Mouse (Mus musculus) ES-Bruce4 (cell line): ENCODE measurements at regions not wholly inside any gene's neighbourhood (a gene's known extent, or its start where the extent isn't known, plus 50 kb on each side); places are given as distances from the start of the nearest gene placed in this dataset.

Experiments used
- H3K27ac ChIP-seq: 2 replicates; pipeline ENCODE4 v1.5.1; 2012; ENCODE audit warnings: low read length, inconsistent platforms; ENCODE audit not compliant: insufficient read depth
- H3K27me3 ChIP-seq: 2 replicates; pipeline ENCODE4 v1.6.1; 2012; ENCODE audit warnings: mild to moderate bottlenecking, low read length, inconsistent platforms; ENCODE audit not compliant: control insufficient read depth, poor library complexity, insufficient read depth, severe bottlenecking
- H3K36me3 ChIP-seq: 2 replicates; pipeline ENCODE4 v1.6.1; 2012; ENCODE audit warnings: inconsistent platforms, mild to moderate bottlenecking, low read length, moderate library complexity; ENCODE audit not compliant: control insufficient read depth, poor library complexity, insufficient read depth, severe bottlenecking
- H3K4me1 ChIP-seq: one replicate; pipeline ENCODE4 v1.8.1; 2011; ENCODE audit warnings: low read length; ENCODE audit not compliant: control insufficient read depth, insufficient read depth
- H3K4me3 ChIP-seq: 2 replicates; pipeline ENCODE4 v1.5.1; 2011; ENCODE audit warnings: low read depth, mild to moderate bottlenecking, low read length
- H3K9ac ChIP-seq: 2 replicates; pipeline ENCODE4 v1.6.1; 2012; ENCODE audit warnings: low read depth, mild to moderate bottlenecking, inconsistent platforms; ENCODE audit not compliant: poor library complexity, severe bottlenecking
- H3K9me3 ChIP-seq: replicated peaks from 2 replicates; pipeline ENCODE4 v1.6.1; 2012; ENCODE audit warnings: mild to moderate bottlenecking, low read length, inconsistent platforms; ENCODE audit not compliant: control insufficient read depth, poor library complexity, insufficient read depth, severe bottlenecking
- CTCF ChIP-seq: IDR thresholded peaks from one replicate; pipeline ENCODE4 v1.8.1; 2011; ENCODE audit warnings: low read depth, low read length
- EP300 ChIP-seq: IDR thresholded peaks from 2 replicates; pipeline ENCODE4 v1.6.1; 2011; ENCODE audit warnings: low read depth, low read length; ENCODE audit not compliant: insufficient read depth
- POLR2A ChIP-seq: IDR thresholded peaks from one replicate; pipeline ENCODE4 v1.8.1; 2011; ENCODE audit warnings: low read length; ENCODE audit not compliant: insufficient read depth

DNA sequence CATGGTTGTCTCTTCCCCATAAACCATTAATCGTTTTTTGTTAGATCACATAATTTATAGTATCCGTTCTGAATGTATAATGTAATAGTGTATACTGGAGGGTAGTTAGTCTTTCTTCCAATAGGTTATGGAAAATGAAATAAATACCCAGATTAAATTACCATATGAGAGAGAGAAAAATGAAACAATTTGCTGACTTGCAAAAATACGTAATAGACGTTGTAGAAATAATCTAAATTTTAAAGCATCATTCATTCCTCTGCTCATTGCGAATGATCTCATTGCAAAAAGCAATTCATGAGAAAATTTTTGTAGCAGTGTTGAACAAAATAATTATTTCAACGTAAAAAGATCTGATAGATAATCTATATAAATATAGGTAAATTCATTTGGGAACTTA is 185.2 kb upstream of the Sp4 start:
- TF ChIP-seq POLR2A (no peak), EP300 (no peak), CTCF (no peak)
- no peaks in the 10 kb centered on the region for H3K27me3 ChIP-seq
- no peaks in the 10 kb centered on the region; the same call in 1 of the 2 replicates for H3K9me3 ChIP-seq

DNA sequence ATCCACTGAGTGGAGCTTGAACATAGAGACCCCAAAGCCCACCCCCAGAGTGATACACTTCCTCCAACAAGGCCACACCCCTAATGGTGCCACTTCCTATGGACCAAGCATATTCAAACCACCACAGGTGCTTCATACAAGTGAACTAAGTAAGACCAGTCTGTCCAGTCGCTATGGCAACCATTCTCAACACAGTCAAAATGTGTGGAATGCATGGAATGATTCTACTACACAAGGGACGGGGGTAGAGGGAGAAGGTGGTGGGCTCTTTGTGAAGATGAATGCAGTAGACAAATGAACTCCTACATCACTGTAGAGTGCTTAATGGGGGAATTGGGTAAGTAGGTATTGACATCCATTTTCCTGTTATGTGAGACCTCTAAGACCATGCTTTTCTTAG is 180.1 kb upstream of the Sp4 start:
- Histone ChIP-seq H3K27me3 (no peaks in the 10 kb centered on the region), H3K27ac (no peak overlapping the region), H3K36me3 (no peaks in the 10 kb centered on the region), H3K4me1 (no peaks in the 10 kb centered on the region), H3K9ac (no peak overlapping the region), H3K9me3 (no peaks in the 10 kb centered on the region), H3K4me3 (no peak overlapping the region)
- TF ChIP-seq CTCF (no peak), EP300 (no peak), POLR2A (no peak)

More for the DNA sequence above, 185.2 kb upstream of the Sp4 start:
- H3K9ac ChIP-seq: no peak overlapping the region
- H3K4me3 ChIP-seq: no peak overlapping the region
- H3K4me1 ChIP-seq: no peaks in the 10 kb centered on the region
- H3K36me3 ChIP-seq: no peaks in the 10 kb centered on the region
- H3K27ac ChIP-seq: no peak overlapping the region

- no peaks in the 10 kb centered on the region for H3K9me3 ChIP-seq
- H3K27me3 ChIP-seq: no peaks in the 10 kb centered on the region; the same call in 1 of the 2 replicates
- TF ChIP-seq CTCF (no peak), EP300 (no peak), POLR2A (no peak)
- H3K27ac ChIP-seq: no peak overlapping the region
- H3K4me1 ChIP-seq: no peaks in the 10 kb centered on the region
- no peak overlapping the region for H3K9ac ChIP-seq
- H3K4me3 ChIP-seq: no peak overlapping the region
- H3K36me3 ChIP-seq: no peaks in the 10 kb centered on the region
Measured at GRCm38 (mm10) chr12:118474732-118475131, 173.5 kb upstream of the Sp4 start.

GRCm38 (mm10) chr12:118466837-118467236 is 165.6 kb upstream of the Sp4 start:
- peaks cover 6% of the 10 kb centered on the region; the same call in 1 of the 2 replicates for H3K9me3 ChIP-seq
- no peaks in the 10 kb centered on the region for H3K36me3 ChIP-seq
- 0 out of 2 replicates have a peak, but pooled peaks cover 2% of the 10 kb centered on the region for H3K27me3 ChIP-seq
- no peak overlapping the region for H3K9ac ChIP-seq
- H3K4me1 ChIP-seq: no peaks in the 10 kb centered on the region
- no peak overlapping the region for H3K4me3 ChIP-seq
- TF ChIP-seq CTCF (no peak), POLR2A (no peak), EP300 (no peak)
- no peak overlapping the region for H3K27ac ChIP-seq

GRCm38 (mm10) chr12:118457493-118458408 is 156.5 kb upstream of the Sp4 start:
- H3K27me3 ChIP-seq: peaks cover 2% of the 10 kb centered on the region
- no peak for TF ChIP-seq EP300
- peak; percentile 73 for TF ChIP-seq CTCF
- no peak for TF ChIP-seq POLR2A
- no peak overlapping the region for H3K27ac ChIP-seq
- H3K9ac ChIP-seq: no peak overlapping the region
- no peak overlapping the region for H3K4me3 ChIP-seq
- H3K9me3 ChIP-seq: no peaks in the 10 kb centered on the region
- no peaks in the 10 kb centered on the region for H3K4me1 ChIP-seq
- H3K36me3 ChIP-seq: no peaks in the 10 kb centered on the region

DNA sequence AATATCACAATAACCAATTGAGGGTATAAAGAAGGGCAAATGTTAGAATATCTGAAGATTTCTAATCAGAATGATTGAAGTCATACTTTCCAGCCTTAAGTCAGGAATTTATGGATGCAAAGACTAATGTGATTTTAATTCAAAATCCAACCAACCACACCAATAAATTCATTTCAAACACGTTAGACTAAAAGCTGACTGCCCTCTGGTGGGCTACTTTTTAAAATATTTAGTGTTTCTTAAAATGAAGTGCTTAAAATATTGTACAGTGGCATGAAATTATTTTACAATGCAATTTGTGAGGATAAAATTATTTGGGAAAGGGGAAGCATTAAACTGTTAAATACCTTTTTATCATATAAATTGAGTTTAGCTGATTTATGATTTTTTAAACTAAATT is 154.4 kb upstream of the Sp4 start:
- H3K9me3 ChIP-seq: no peaks in the 10 kb centered on the region
- no peaks in the 10 kb centered on the region; the same call in 1 of the 2 replicates for H3K27me3 ChIP-seq
- H3K36me3 ChIP-seq: no peaks in the 10 kb centered on the region
- TF ChIP-seq CTCF: no peak
- TF ChIP-seq POLR2A: no peak
- no peak for TF ChIP-seq EP300
- no peaks in the 10 kb centered on the region for H3K4me1 ChIP-seq
- no peak overlapping the region for H3K27ac ChIP-seq
- H3K4me3 ChIP-seq: no peak overlapping the region
- no peak overlapping the region for H3K9ac ChIP-seq
